Mouse (Mus musculus): ENCODE data around the gene Cfap46.

The Cfap46 gene

GRCm38 (mm10) chr7:139580851-139581775 lies 102.5 kb downstream of the Cfap46 start:
- in situ Hi-C loops (cut with MseI, MboI): no loop called here

- in situ Hi-C loops (cut with MseI, MboI): no loop called here
These were observed 104.2 kb downstream of the Cfap46 start for GRCm38 (mm10) chr7:139579261-139579905.

GRCm38 (mm10) chr7:139576064-139576686 lies 107.4 kb downstream of the Cfap46 start:
- in situ Hi-C loops (cut with MseI, MboI): no loop called here

- in situ Hi-C loops (cut with MseI, MboI): no loop called here
These were observed 111.0 kb downstream of the Cfap46 start for GRCm38 (mm10) chr7:139572665-139573064.

- in situ Hi-C loops (cut with MseI, MboI): no loop called here
These were observed 112.8 kb downstream of the Cfap46 start for GRCm38 (mm10) chr7:139570788-139571187.

- in situ Hi-C loops (cut with MseI, MboI): no loop called here
These were observed 117.1 kb downstream of the Cfap46 start for GRCm38 (mm10) chr7:139566533-139566932.

- in situ Hi-C loops (cut with MseI, MboI): no loop called here
These were observed 117.6 kb downstream of the Cfap46 start for GRCm38 (mm10) chr7:139565998-139566397.

GRCm38 (mm10) chr7:139564161-139564560 lies 119.5 kb downstream of the Cfap46 start:
- in situ Hi-C loops (cut with MseI, MboI): no loop called here

GRCm38 (mm10) chr7:139563425-139563824 lies 120.2 kb downstream of the Cfap46 start:
- in situ Hi-C loops (cut with MseI, MboI): no loop called here

GRCm38 (mm10) chr7:139559659-139560058 lies 124.0 kb downstream of the Cfap46 start:
- in situ Hi-C loops (cut with MseI, MboI): no loop called here

GRCm38 (mm10) chr7:139556746-139557526 lies 126.7 kb downstream of the Cfap46 start:
- in situ Hi-C loops (cut with MseI, MboI): no loop called here

GRCm38 (mm10) chr7:139556331-139556730 lies 127.3 kb downstream of the Cfap46 start:
- in situ Hi-C loops (cut with MseI, MboI): no loop called here

- in situ Hi-C loops (cut with MseI, MboI): no loop called here
These were observed 132.1 kb downstream of the Cfap46 start for GRCm38 (mm10) chr7:139551519-139551918.

Data from mouse trophoblast stem cell (cell line).